Mouse (Mus musculus): ENCODE measurements around the gene Zc3h6. TPM values are rescaled to one million over a fixed set of nuclear protein-coding genes. Genes with fewer than 3 reads are reported as not detected.
A peak's percentile ranks its signal among the peaks of the same experiment; 100 is the strongest.

The Zc3h6 gene
- polyA plus RNA-seq, 1 experiment from 2014 or later = 1.3 TPM

GRCm38 (mm10) chr2:128965505-128966105 lies 1.6 kb upstream of the Zc3h6 start:
- H3K36me3 ChIP-seq (ENCODE audit: control insufficient read depth, insufficient read depth) = no peaks in the 10 kb centered on the region
- no peaks in the 10 kb centered on the region for H3K27me3 ChIP-seq (ENCODE audit: control insufficient read depth, insufficient read depth, low read length)
- H3K27ac ChIP-seq (ENCODE audit: low read length) = no peak overlapping the region
- no peak overlapping the region for H3K4me3 ChIP-seq (ENCODE audit: low read length)
- H3K4me1 ChIP-seq (ENCODE audit: control insufficient read depth, insufficient read depth, low read length) = no peaks in the 10 kb centered on the region
- no peak overlapping the region for H3K4me2 ChIP-seq (ENCODE audit: low read depth, low read length)
- H3K9ac ChIP-seq (ENCODE audit: low read length) = peak overlapping the region; percentile 100; the same call in 1 of the 2 replicates
- H3K9me3 ChIP-seq (replicated peaks; ENCODE audit: control insufficient read depth, low read length) = no peaks in the 10 kb centered on the region
- ATAC-seq (replicated peaks; ENCODE audit: extremely low read depth, insufficient read depth, low FRiP score) = no peak
- 72% methylated on average over 5 of the region's 5 CpGs for WGBS

DNA sequence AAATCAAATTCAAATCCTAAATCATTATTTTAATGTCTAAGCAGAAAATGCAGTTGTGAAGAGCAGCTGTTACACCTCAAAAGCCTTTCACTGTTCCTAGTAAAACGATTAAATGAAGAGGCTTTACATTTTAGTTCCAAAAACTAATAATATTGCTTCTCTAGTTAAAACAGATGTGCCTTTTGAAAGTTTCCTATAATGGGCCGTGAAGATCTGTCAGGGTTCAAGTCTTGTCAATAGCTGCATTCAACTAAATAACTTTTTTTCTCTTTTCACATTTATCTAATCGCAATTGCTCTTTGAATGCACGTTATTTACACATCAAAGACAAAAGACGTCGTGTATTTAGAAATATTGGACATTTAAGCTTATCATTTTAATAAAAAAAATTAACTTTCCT lies 966 bp upstream of the Zc3h6 start:
- peak overlapping the region; percentile 72; the same call in 1 of the 2 replicates for H3K4me2 ChIP-seq (ENCODE audit: low read depth, low read length)
- no peaks in the 10 kb centered on the region for H3K4me1 ChIP-seq (ENCODE audit: control insufficient read depth, insufficient read depth, low read length)
- no peak overlapping the region for H3K27ac ChIP-seq (ENCODE audit: low read length)
- no peaks in the 10 kb centered on the region for H3K9me3 ChIP-seq (replicated peaks; ENCODE audit: control insufficient read depth, low read length)
- H3K9ac ChIP-seq (ENCODE audit: low read length) = peak overlapping the region; percentile 100; the same call in 1 of the 2 replicates
- WGBS = 18% methylated on average over 6 of the region's 6 CpGs
- no peaks in the 10 kb centered on the region for H3K27me3 ChIP-seq (ENCODE audit: control insufficient read depth, insufficient read depth, low read length)
- no peak overlapping the region for H3K4me3 ChIP-seq (ENCODE audit: low read length)
- no peak for ATAC-seq (replicated peaks; ENCODE audit: extremely low read depth, insufficient read depth, low FRiP score)
- no peaks in the 10 kb centered on the region for H3K36me3 ChIP-seq (ENCODE audit: control insufficient read depth, insufficient read depth)

GRCm38 (mm10) chr2:128967661-128968441 lies 649 bp downstream of the Zc3h6 start, which contains the start of gene Gm10762:
Gene Gm10762 (minus strand): TSS chr2:128967725.
- Histone ChIP-seq H3K4me3 (ENCODE audit: low read length) (peak within 1 kb of the TSS; percentile 89), H3K27me3 (ENCODE audit: control insufficient read depth, insufficient read depth, low read length) (no peaks in the 10 kb centered on the region), H3K27ac (ENCODE audit: low read length) (peak within 1 kb of the TSS; percentile 100), H3K9ac (ENCODE audit: low read length) (peak within 1 kb of the TSS; percentile 100), H3K36me3 (ENCODE audit: control insufficient read depth, insufficient read depth) (no peaks in the 10 kb centered on the region), H3K9me3 (replicated peaks; ENCODE audit: control insufficient read depth, low read length) (no peaks in the 10 kb centered on the region), H3K4me2 (ENCODE audit: low read depth, low read length) (peak within 1 kb of the TSS; percentile 72), H3K4me1 (ENCODE audit: control insufficient read depth, insufficient read depth, low read length) (no peaks in the 10 kb centered on the region)
- under 1% methylated on average over 77 of the region's 80 CpGs for WGBS
- peak; percentile 87 for ATAC-seq (replicated peaks; ENCODE audit: extremely low read depth, insufficient read depth, low FRiP score)

GRCm38 (mm10) chr2:128968475-128969083 lies 1.4 kb downstream of the Zc3h6 start:
- H3K4me1 ChIP-seq (ENCODE audit: control insufficient read depth, insufficient read depth, low read length) = no peaks in the 10 kb centered on the region
- no peaks in the 10 kb centered on the region for H3K9me3 ChIP-seq (replicated peaks; ENCODE audit: control insufficient read depth, low read length)
- no peaks in the 10 kb centered on the region for H3K36me3 ChIP-seq (ENCODE audit: control insufficient read depth, insufficient read depth)
- ATAC-seq (replicated peaks; ENCODE audit: extremely low read depth, insufficient read depth, low FRiP score) = no peak
- peak overlapping the region; percentile 89 for H3K4me3 ChIP-seq (ENCODE audit: low read length)
- peak overlapping the region; percentile 100 for H3K9ac ChIP-seq (ENCODE audit: low read length)
- no peaks in the 10 kb centered on the region for H3K27me3 ChIP-seq (ENCODE audit: control insufficient read depth, insufficient read depth, low read length)
- H3K4me2 ChIP-seq (ENCODE audit: low read depth, low read length) = peak overlapping the region; percentile 66
- H3K27ac ChIP-seq (ENCODE audit: low read length) = peak overlapping the region; percentile 100

GRCm38 (mm10) chr2:128972301-128972700 lies 5.1 kb downstream of the Zc3h6 start:
- Histone ChIP-seq H3K36me3 (ENCODE audit: control insufficient read depth, insufficient read depth) (no peaks in the 10 kb centered on the region), H3K4me3 (ENCODE audit: low read length) (no peak overlapping the region), H3K4me1 (ENCODE audit: control insufficient read depth, insufficient read depth, low read length) (no peaks in the 10 kb centered on the region), H3K9ac (ENCODE audit: low read length) (no peak overlapping the region), H3K27ac (ENCODE audit: low read length) (no peak overlapping the region), H3K27me3 (ENCODE audit: control insufficient read depth, insufficient read depth, low read length) (no peaks in the 10 kb centered on the region), H3K4me2 (ENCODE audit: low read depth, low read length) (no peak overlapping the region), H3K9me3 (replicated peaks; ENCODE audit: control insufficient read depth, low read length) (no peaks in the 10 kb centered on the region)
- ATAC-seq (replicated peaks; ENCODE audit: extremely low read depth, insufficient read depth, low FRiP score) = no peak

- Histone ChIP-seq H3K27me3 (ENCODE audit: control insufficient read depth, insufficient read depth, low read length) (no peaks in the 10 kb centered on the region), H3K9ac (ENCODE audit: low read length) (no peak overlapping the region), H3K4me1 (ENCODE audit: control insufficient read depth, insufficient read depth, low read length) (no peaks in the 10 kb centered on the region; the same call in 1 of the 2 replicates), H3K4me3 (ENCODE audit: low read length) (no peak overlapping the region), H3K9me3 (replicated peaks; ENCODE audit: control insufficient read depth, low read length) (no peaks in the 10 kb centered on the region), H3K27ac (ENCODE audit: low read length) (no peak overlapping the region), H3K36me3 (ENCODE audit: control insufficient read depth, insufficient read depth) (no peaks in the 10 kb centered on the region), H3K4me2 (ENCODE audit: low read depth, low read length) (no peak overlapping the region)
- WGBS = 63% methylated on average over 4 of the region's 4 CpGs
- no peak for ATAC-seq (replicated peaks; ENCODE audit: extremely low read depth, insufficient read depth, low FRiP score)
These were observed 8.4 kb downstream of the Zc3h6 start for GRCm38 (mm10) chr2:128975572-128975971.

DNA sequence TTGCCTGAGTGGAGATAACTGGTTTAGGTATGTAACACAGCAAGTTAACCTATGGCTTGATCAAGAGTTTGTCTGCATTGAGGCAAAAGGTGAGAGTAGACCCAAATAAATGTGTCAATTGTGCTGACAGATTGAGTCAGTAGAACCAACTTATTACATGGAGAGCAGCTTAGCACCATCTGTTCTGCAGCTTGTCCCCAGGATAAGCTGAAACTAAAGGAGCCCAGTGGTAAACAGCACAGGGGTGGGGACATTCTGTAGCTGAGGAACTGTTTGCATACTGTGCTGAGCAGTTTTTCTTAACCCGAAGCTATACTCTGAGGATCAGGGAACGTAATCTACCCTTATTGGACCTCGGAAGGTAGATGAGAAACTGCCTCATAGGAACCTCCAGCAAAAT lies 17.5 kb downstream of the Zc3h6 start:
- H3K9me3 ChIP-seq (replicated peaks; ENCODE audit: control insufficient read depth, low read length) = no peaks in the 10 kb centered on the region
- H3K4me1 ChIP-seq (ENCODE audit: control insufficient read depth, insufficient read depth, low read length) = peaks cover 4% of the 10 kb centered on the region; the same call in 1 of the 2 replicates
- no peak overlapping the region for H3K4me2 ChIP-seq (ENCODE audit: low read depth, low read length)
- no peak overlapping the region for H3K9ac ChIP-seq (ENCODE audit: low read length)
- no peaks in the 10 kb centered on the region for H3K36me3 ChIP-seq (ENCODE audit: control insufficient read depth, insufficient read depth)
- 75% methylated on average over 3 of the region's 3 CpGs for WGBS
- no peak for ATAC-seq (replicated peaks; ENCODE audit: extremely low read depth, insufficient read depth, low FRiP score)
- no peaks in the 10 kb centered on the region for H3K27me3 ChIP-seq (ENCODE audit: control insufficient read depth, insufficient read depth, low read length)
- H3K27ac ChIP-seq (ENCODE audit: low read length) = no peak overlapping the region
- H3K4me3 ChIP-seq (ENCODE audit: low read length) = no peak overlapping the region

DNA sequence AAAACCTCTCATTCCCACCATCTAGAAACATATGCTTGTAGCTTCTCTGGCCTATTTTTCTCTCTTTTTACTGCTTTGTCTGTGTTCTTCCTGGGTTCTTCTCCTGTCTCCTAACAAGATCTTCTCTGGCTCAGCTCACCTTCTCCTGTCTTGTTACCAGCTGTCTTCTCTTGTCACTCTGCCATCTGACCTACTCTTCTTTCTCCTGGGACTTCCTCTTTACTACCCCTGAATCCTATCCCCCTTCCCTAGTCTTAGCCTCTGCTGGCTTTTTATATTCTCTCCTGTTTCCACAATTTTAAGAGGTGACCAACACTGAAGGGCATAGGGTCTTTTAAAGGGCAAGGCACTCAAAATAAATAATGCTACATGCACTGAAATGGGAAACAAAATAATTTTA lies 37.7 kb downstream of the Zc3h6 start:
- H3K27ac ChIP-seq (ENCODE audit: low read length) = no peak overlapping the region
- no peak overlapping the region for H3K4me2 ChIP-seq (ENCODE audit: low read depth, low read length)
- no peak overlapping the region for H3K9ac ChIP-seq (ENCODE audit: low read length)
- no peaks in the 10 kb centered on the region for H3K4me1 ChIP-seq (ENCODE audit: control insufficient read depth, insufficient read depth, low read length)
- no peaks in the 10 kb centered on the region for H3K27me3 ChIP-seq (ENCODE audit: control insufficient read depth, insufficient read depth, low read length)
- ATAC-seq (replicated peaks; ENCODE audit: extremely low read depth, insufficient read depth, low FRiP score) = no peak
- H3K4me3 ChIP-seq (ENCODE audit: low read length) = no peak overlapping the region
- no peaks in the 10 kb centered on the region for H3K9me3 ChIP-seq (replicated peaks; ENCODE audit: control insufficient read depth, low read length)
- no peaks in the 10 kb centered on the region for H3K36me3 ChIP-seq (ENCODE audit: control insufficient read depth, insufficient read depth)

GRCm38 (mm10) chr2:129006194-129006749 lies 39.1 kb downstream of the Zc3h6 start:
- H3K27me3 ChIP-seq (ENCODE audit: control insufficient read depth, insufficient read depth, low read length) = no peaks in the 10 kb centered on the region
- H3K9me3 ChIP-seq (replicated peaks; ENCODE audit: control insufficient read depth, low read length) = no peaks in the 10 kb centered on the region
- 63% methylated on average over 4 of the region's 4 CpGs for WGBS
- H3K4me2 ChIP-seq (ENCODE audit: low read depth, low read length) = no peak overlapping the region
- no peaks in the 10 kb centered on the region for H3K36me3 ChIP-seq (ENCODE audit: control insufficient read depth, insufficient read depth)
- H3K4me3 ChIP-seq (ENCODE audit: low read length) = no peak overlapping the region
- no peaks in the 10 kb centered on the region for H3K4me1 ChIP-seq (ENCODE audit: control insufficient read depth, insufficient read depth, low read length)
- no peak overlapping the region for H3K9ac ChIP-seq (ENCODE audit: low read length)
- no peak overlapping the region for H3K27ac ChIP-seq (ENCODE audit: low read length)
- ATAC-seq (replicated peaks; ENCODE audit: extremely low read depth, insufficient read depth, low FRiP score) = no peak
